Mouse (Mus musculus) MEL (cell line): Measurements from ENCODE around the gene Slc41a3. TPM values are rescaled to one million over a fixed set of nuclear protein-coding genes. Genes with fewer than 3 reads are reported as not detected.

ENCODE experiments used
- DNase-seq: peaks from one replicate; pipeline ENCODE4 v3.0.0; 2011; ENCODE audit warnings: low read depth, low spot score
- H3K27ac ChIP-seq: 2 replicates; pipeline ENCODE4 v1.5.1; 2012; ENCODE audit warnings: low read depth, mild to moderate bottlenecking, control low read depth, low read length, moderate library complexity; ENCODE audit not compliant: control insufficient read depth
- H3K27me3 ChIP-seq, 2 experiments: fragments of 150-350 bp in 1 of 2; sonication (generic) in 1 of 2; 2 replicates each; pipeline ENCODE4 v1.6.1; 2012; ENCODE audit warnings: low read length in 2 of 2, mild to moderate bottlenecking in 2 of 2, improper control_type of control experiment in 1 of 2, moderate library complexity in 1 of 2; ENCODE audit not compliant: insufficient read depth in 2 of 2, control insufficient read depth in 1 of 2
- H3K36me3 ChIP-seq, 2 experiments: 2 replicates each; pipeline ENCODE4 v1.6.1; 2012 to 2014; ENCODE audit warnings: low read length in 2 of 2, improper control_type of control experiment in 1 of 2, inconsistent platforms in 1 of 2, mild to moderate bottlenecking in 1 of 2; ENCODE audit not compliant: insufficient read depth in 2 of 2, control insufficient read depth in 1 of 2
- H3K4me1 ChIP-seq, 2 experiments: fragments of 150-350 bp in 1 of 2; sonication (generic) in 1 of 2; 2 replicates each; pipeline ENCODE4 v1.6.1; 2012; ENCODE audit warnings: low read length in 2 of 2, improper control_type of control experiment in 1 of 2, mild to moderate bottlenecking in 1 of 2; ENCODE audit not compliant: insufficient read depth in 2 of 2, control insufficient read depth in 1 of 2
- H3K4me3 ChIP-seq, 2 experiments: fragments of 150-350 bp in 1 of 2; sonication (generic) in 1 of 2; 2 replicates each; pipeline ENCODE4 v1.5.1; 2012; ENCODE audit warnings: low read depth in 2 of 2, low read length in 2 of 2, mild to moderate bottlenecking in 2 of 2, moderate library complexity in 2 of 2, control low read depth in 1 of 2, improper control_type of control experiment in 1 of 2; ENCODE audit not compliant: control insufficient read depth in 1 of 2, insufficient read depth in 1 of 2
- H3K79me2 ChIP-seq: 2 replicates; pipeline ENCODE4 v1.6.1; 2012; ENCODE audit warnings: mild to moderate bottlenecking, low read length, moderate library complexity; ENCODE audit not compliant: control insufficient read depth, poor library complexity, insufficient read depth
- H3K9ac ChIP-seq: 2 replicates; pipeline ENCODE4 v1.6.1; 2012; ENCODE audit warnings: low read depth, mild to moderate bottlenecking, control low read depth, low read length, moderate library complexity; ENCODE audit not compliant: control insufficient read depth, poor library complexity, severe bottlenecking
- H3K9me3 ChIP-seq: fragments of 150-350 bp; sonication (generic); replicated peaks from 2 replicates; pipeline ENCODE4 v1.6.1; 2012; ENCODE audit warnings: mild to moderate bottlenecking, low read length, improper control_type of control experiment, moderate library complexity; ENCODE audit not compliant: insufficient read depth
- CHD2 ChIP-seq: IDR thresholded peaks from 2 replicates; pipeline ENCODE4 v1.6.1; 2011; ENCODE audit warnings: low read length, improper control_type of control experiment
- CTCF ChIP-seq, 3 experiments: IDR thresholded peaks in 2 of 3; conservative IDR thresholded peaks in 1 of 3; 2 replicates each; pipeline ENCODE4 v1.5.1; 2011 to 2012; ENCODE audit warnings: low read length in 3 of 3, low read depth in 2 of 3, mild to moderate bottlenecking in 2 of 3, improper control_type of control experiment in 1 of 3, inconsistent platforms in 1 of 3, mixed read lengths in 1 of 3, moderate library complexity in 1 of 3; ENCODE audit not compliant: control insufficient read depth in 1 of 3, insufficient read depth in 1 of 3, poor library complexity in 1 of 3, severe bottlenecking in 1 of 3
- E2F4 ChIP-seq: IDR thresholded peaks from 2 replicates; pipeline ENCODE4 v1.6.1; 2011; ENCODE audit warnings: low read depth, low read length, improper control_type of control experiment, borderline replicate concordance
- EP300 ChIP-seq, 2 experiments: IDR thresholded peaks; 2 replicates each; pipeline ENCODE4 v1.6.1; 2011; ENCODE audit warnings: improper control_type of control experiment in 2 of 2, low read length in 2 of 2, low read depth in 1 of 2, mild to moderate bottlenecking in 1 of 2
- KAT2A ChIP-seq: conservative IDR thresholded peaks from 2 replicates; pipeline ENCODE4 v1.6.1; 2012; ENCODE audit warnings: low read depth, low read length, improper control_type of control experiment, inconsistent platforms
- MAZ ChIP-seq: IDR thresholded peaks from 2 replicates; pipeline ENCODE4 v1.6.1; 2012; ENCODE audit warnings: low read depth, mild to moderate bottlenecking, inconsistent platforms, low read length, improper control_type of control experiment
- MYB ChIP-seq: IDR thresholded peaks from 2 replicates; pipeline ENCODE4 v1.6.1; 2011; ENCODE audit warnings: mild to moderate bottlenecking, low read depth, low read length, improper control_type of control experiment
- NELFE ChIP-seq: IDR thresholded peaks from 2 replicates; pipeline ENCODE4 v1.6.1; 2011; ENCODE audit warnings: low read depth, low read length, improper control_type of control experiment
- POLR2AphosphoS2 ChIP-seq: IDR thresholded peaks from 2 replicates; pipeline ENCODE4 v1.6.1; 2011; ENCODE audit warnings: low read length, improper control_type of control experiment
- SIN3A ChIP-seq: IDR thresholded peaks from 2 replicates; pipeline ENCODE4 v1.6.1; 2012; ENCODE audit warnings: low read length, improper control_type of control experiment, inconsistent platforms
- SMC3 ChIP-seq: IDR thresholded peaks from 2 replicates; pipeline ENCODE4 v1.6.1; 2011; ENCODE audit warnings: low read depth, low read length, improper control_type of control experiment
- UBTF ChIP-seq: IDR thresholded peaks from 2 replicates; pipeline ENCODE4 v1.6.1; 2012; ENCODE audit warnings: low read depth, mild to moderate bottlenecking, inconsistent platforms, low read length, improper control_type of control experiment, moderate library complexity, borderline replicate concordance; ENCODE audit not compliant: insufficient read depth
- ZC3H11A ChIP-seq: IDR thresholded peaks from 2 replicates; pipeline ENCODE4 v1.6.1; 2012; ENCODE audit warnings: low read depth, mild to moderate bottlenecking, inconsistent platforms, low read length, improper control_type of control experiment
- ZKSCAN1 ChIP-seq: IDR thresholded peaks from 2 replicates; pipeline ENCODE4 v1.6.1; 2012; ENCODE audit warnings: low read depth, mild to moderate bottlenecking, inconsistent platforms, low read length, improper control_type of control experiment, moderate library complexity
- ZNF384 ChIP-seq: IDR thresholded peaks from 2 replicates; pipeline ENCODE4 v1.6.1; 2012; ENCODE audit warnings: low read depth, mild to moderate bottlenecking, inconsistent platforms, low read length, improper control_type of control experiment
- polyA plus RNA-seq, 2 experiments: library from polyadenylated mRNA; stranded (reverse) in 1 of 2; unstranded in 1 of 2; fragments of >175 nt in 1 of 2; fragments of >200 nt in 1 of 2; gene quantifications; 2 replicates each; pipeline versions ENCODE4 v1.2.1 to v1.2.4; 2012; ENCODE audit warnings: low replicate concordance in 2 of 2, low read depth in 1 of 2; ENCODE audit not compliant: insufficient read length in 2 of 2, insufficient read depth in 1 of 2, missing spikeins in 1 of 2
- total RNA-seq: library from RNA; depleted of rRNA; stranded (reverse); fragments of 300-350 nt; gene quantifications from 2 replicates; pipeline ENCODE4 v1.2.3, GENCODE M21; 2012

The Slc41a3 gene
- total and polyA plus RNA-seq, 3 experiments, result 65.8 to 70.4 TPM; not detected in 1

GRCm38 (mm10) chr6:90594972-90595371, 9.6 kb upstream of the Slc41a3 start:
- H3K27ac ChIP-seq, result no peak overlapping the region
- H3K4me1 ChIP-seq, result no peaks in the 10 kb centered on the region
- no peak overlapping the region for H3K4me3 ChIP-seq
- TF ChIP-seq NELFE (no peak), SIN3A (no peak), ZC3H11A (no peak), E2F4 (no peak), ZKSCAN1 (no peak)
- H3K79me2 ChIP-seq, result no peaks in the 10 kb centered on the region
- peaks cover 4% of the 10 kb centered on the region in 2 experiments; a peak in 3 of 4 replicates for H3K27me3 ChIP-seq
- H3K36me3 ChIP-seq, result no peaks in the 10 kb centered on the region
- DNase-seq, result no peak
- no peak overlapping the region for H3K9ac ChIP-seq
- no peaks in the 10 kb centered on the region for H3K9me3 ChIP-seq

- Histone ChIP-seq H3K27me3 (peaks cover 4% of the 10 kb centered on the region in 2 experiments; a peak in 3 of 4 replicates), H3K27ac (no peak overlapping the region), H3K36me3 (no peaks in the 10 kb centered on the region), H3K79me2 (no peaks in the 10 kb centered on the region), H3K4me3 (no peak overlapping the region), H3K9ac (no peak overlapping the region), H3K9me3 (no peaks in the 10 kb centered on the region), H3K4me1 (no peaks in the 10 kb centered on the region)
- no peak for DNase-seq
- TF ChIP-seq POLR2AphosphoS2, result no peak
- TF ChIP-seq ZNF384, result no peak
- no peak for TF ChIP-seq KAT2A
- no peak for TF ChIP-seq CTCF (IDR thresholded peaks at IDR 0.05 in 2 of 3, conservative IDR thresholded peaks at IDR 0.05 in 1 of 3; ENCODE audit: control insufficient read depth in 1 of 3, insufficient read depth in 1 of 3, low read depth in 2 of 3, low read length in 3 of 3, poor library complexity in 1 of 3, severe bottlenecking in 1 of 3)
- no peak for TF ChIP-seq MYB
- TF ChIP-seq EP300 (IDR thresholded peaks at IDR 0.05; ENCODE audit: low read depth in 1 of 2, low read length in 2 of 2), result no peak
- TF ChIP-seq UBTF, result no peak
- TF ChIP-seq SMC3, result no peak
- TF ChIP-seq, all 39 proteins: peak for 0
Measured at GRCm38 (mm10) chr6:90597060-90597459, 7.5 kb upstream of the Slc41a3 start.

DNA sequence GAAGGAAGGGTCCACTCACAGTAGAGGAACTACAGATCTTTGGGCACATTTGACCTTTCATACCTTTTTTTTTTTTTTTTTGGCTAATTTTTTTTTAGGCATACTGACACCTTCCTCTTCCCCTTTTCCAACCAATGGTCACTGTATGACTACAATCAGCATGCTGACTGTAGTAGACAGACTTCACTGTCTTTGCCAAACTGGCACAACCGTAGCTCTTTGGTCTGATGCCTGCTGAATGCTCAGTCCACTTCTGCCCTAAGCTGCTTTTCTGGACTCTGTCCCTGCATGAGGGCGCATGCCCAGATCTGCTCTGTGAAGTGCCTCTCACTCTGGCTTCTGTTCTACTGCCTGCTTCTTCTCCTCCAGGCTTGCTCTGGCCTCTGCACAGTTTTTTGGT, 6.9 kb upstream of the Slc41a3 start:
- no peak overlapping the region for H3K4me3 ChIP-seq
- H3K9ac ChIP-seq, result no peak overlapping the region
- H3K27ac ChIP-seq, result no peak overlapping the region
- peaks cover 1 to 4% of the 10 kb centered on the region in 2 experiments; a peak in 3 of 4 replicates for H3K27me3 ChIP-seq
- no peaks in the 10 kb centered on the region for H3K36me3 ChIP-seq
- TF ChIP-seq MAZ (no peak), ZNF384 (peak; percentile 69), CHD2 (no peak), EP300 (IDR thresholded peaks at IDR 0.05; ENCODE audit: low read depth in 1 of 2, low read length in 2 of 2) (no peak)
- H3K9me3 ChIP-seq, result no peaks in the 10 kb centered on the region
- no peaks in the 10 kb centered on the region for H3K4me1 ChIP-seq
- H3K79me2 ChIP-seq, result no peaks in the 10 kb centered on the region
- DNase-seq, result no peak
